Mouse (Mus musculus) adrenal gland, postnatal 36 days (tissue): ENCODE data around the gene Mchr1. TPM values are rescaled to one million over a fixed set of nuclear protein-coding genes. Genes with fewer than 3 reads are reported as not detected.

Experiments
- DNase-seq, 2 experiments: peaks; one replicate each; pipeline ENCODE4 v3.0.0; 2021; ENCODE audit warnings: mixed read lengths in 1 of 2
- total RNA-seq, 2 experiments: library from RNA; stranded (reverse); gene quantifications; 2 replicates each; pipeline ENCODE4 v1.2.3; 2021

Mchr1 gene
- total RNA-seq, 2 experiments from 2014 or later = 0.33 to 0.53 TPM

DNA sequence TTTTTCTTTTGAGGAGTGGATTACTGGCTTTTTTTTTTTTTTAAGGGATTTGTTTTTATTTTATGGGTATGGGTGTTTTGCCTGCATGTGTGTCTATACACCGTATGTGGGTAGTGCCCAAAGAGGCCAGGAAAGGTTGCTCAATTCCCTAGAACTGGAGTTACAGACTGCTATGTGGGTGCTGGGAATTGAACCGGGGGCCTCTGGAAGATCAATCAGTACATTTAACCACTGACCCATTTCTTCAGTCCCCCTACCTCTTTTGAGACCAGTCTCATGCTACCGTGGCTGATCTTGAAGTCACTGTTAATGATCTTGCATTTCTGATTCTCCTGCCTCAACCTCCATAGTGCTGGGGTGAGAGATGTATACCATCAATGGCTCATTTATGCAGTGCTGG is 8.0 kb upstream of the Mchr1 start:
- DNase-seq = no peak

DNA sequence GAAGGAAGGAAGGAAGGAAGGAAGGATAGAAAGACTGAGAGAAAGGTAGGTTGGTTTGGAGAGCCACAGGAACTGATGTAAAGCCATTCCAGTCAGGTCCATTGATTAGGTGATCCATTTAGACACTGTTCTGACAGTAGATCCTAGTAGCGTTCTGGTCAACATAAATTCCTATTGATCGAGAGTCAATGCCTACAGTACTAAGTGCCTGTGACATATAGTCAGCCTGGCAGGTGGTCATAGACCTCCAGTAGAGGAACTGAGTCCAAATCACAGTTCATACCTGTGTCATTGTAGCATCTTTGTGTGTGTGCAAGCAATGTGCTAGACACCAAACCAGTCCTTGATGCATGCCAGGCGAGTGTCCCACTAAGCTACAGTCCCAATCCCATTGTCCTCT is 7.0 kb upstream of the Mchr1 start:
- DNase-seq = no peak

DNA sequence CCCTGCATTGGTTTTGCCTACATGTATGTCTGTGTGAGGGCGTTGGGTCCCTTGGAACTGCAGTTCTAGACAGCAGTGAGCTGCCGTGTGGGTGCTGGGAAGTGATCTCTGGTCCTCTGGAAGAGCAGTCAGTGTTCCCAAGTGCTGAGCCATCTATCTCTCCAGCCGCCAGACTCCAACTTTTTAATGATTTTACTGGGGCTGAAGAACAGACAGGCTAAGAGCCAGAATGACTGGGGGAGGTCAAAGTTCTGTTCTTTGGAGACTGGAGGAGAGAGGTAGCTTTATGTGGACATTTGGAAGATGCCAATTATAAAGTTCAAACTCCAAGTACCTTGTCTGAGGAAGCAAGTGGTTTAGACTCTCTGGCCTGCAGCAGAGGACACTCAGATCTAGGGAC is 5.5 kb upstream of the Mchr1 start:
- DNase-seq = no peak

DNA sequence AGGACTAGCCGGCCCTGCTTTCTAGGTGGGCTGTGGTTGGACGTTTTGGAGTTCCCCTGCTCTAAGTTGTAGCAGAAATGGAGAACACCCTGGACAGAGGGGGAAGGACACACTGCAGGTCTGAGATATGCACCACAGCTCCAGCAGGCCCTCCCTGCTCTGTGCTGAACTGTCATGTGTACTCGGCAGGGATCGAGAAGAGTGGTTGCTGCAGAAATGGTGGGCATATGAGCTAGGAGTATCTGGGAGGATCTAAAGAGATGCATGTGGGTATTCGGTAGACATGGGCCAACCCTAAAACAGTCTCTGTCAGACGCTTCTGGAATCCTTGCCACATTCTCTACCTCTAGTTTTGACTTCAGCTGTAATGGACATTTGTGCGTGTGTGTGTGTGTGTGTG is 4.0 kb upstream of the Mchr1 start:
- no peak for DNase-seq

DNA sequence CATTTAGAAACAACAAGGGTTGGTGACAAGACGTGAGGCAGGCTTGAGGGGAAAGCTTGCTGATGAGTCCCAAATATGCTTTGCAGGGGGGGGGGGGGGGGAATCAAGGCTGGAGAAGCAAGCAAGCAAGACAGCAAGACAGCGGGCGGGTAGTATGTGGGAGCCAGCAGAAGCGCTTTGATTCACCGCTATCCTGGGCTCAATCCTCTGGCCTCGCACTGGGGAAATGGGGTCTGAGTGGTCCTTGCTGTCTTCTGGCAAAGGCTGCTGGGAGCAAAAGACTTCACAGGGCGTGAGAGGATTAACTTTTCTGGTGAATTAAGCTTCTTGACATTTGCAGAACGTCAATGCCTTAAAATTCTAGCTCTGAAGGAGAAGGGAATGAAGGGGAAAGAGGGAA is 763 bp downstream of the Mchr1 start:
- no peak for DNase-seq

DNA sequence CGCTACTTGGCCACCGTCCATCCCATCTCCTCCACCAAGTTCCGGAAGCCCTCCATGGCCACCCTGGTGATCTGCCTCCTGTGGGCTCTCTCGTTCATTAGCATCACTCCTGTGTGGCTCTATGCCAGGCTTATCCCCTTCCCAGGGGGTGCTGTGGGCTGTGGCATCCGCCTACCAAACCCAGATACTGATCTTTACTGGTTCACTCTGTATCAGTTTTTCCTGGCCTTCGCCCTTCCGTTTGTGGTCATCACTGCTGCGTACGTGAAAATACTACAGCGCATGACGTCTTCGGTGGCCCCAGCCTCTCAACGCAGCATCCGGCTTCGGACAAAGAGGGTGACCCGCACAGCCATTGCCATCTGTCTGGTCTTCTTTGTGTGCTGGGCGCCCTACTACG is 2.2 kb downstream of the Mchr1 start:
- DNase-seq = no peak

DNA sequence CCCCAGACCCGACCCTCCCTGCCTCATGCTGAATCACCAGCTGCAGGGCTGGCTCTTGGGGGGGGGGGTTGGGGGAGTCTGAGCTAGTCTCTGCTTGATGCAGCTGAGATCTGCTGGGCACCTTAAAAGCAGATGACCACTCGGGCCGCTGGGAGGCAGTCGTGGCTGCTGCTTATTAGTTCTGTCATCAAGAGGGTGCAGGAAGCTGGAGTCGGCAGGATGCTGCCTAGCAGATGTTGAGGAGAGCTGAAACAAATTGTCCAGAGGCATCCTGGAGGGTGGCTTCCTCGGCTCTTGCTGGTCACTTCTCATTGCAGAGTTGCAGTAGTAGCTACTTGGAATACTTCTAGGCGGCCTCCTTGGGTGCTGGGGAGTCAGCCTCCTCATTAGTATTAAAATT is 4.0 kb downstream of the Mchr1 start:
- DNase-seq = peak; percentile 67 to 70

DNA sequence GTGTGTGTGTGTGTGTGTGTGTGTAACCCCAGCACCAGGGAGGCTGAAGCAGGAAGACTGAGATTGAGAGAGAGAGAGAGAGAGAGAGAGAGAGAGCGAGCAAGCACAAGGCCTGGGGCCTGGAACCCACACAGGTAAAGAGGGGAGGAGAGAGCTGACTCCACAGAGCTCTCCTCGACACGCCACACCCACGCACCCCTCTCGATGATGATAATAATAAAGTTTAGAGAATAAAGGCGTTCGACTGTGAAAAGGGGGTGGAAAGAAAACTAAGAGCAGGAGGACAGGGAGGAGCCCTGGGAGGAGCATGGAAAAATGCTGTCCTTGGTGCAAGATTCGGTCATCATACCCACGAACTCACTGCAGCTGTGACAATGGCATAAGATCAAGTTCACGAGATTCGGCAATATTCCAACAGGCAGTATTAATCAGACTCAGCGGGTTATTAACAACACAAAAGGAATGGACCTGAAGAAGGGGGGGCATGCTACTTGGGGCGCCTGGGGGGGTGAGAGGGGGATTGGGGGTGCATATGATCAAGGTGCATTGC is 4.6 kb downstream of the Mchr1 start:
- DNase-seq = peak; percentile 52 to 57

DNA sequence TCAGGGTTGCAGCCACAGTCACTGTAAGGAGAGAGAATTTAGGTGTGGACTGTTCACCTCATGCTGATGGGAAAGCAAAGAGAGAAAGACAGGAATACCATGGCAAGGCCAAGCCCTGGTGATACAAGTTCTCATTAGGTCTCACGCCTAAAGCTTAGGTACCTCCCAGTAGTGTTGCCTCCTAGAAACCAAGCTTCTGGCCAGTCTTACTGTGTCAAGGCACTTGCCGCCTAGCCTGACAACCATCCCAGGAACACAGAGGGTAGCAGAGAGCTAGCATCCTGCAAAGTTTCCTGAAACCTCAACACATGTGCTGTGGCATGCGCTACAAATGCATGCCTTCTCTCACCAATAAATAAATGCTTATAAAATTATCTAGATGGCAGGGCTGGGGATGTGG is 11.6 kb downstream of the Mchr1 start:
- no peak for DNase-seq

DNA sequence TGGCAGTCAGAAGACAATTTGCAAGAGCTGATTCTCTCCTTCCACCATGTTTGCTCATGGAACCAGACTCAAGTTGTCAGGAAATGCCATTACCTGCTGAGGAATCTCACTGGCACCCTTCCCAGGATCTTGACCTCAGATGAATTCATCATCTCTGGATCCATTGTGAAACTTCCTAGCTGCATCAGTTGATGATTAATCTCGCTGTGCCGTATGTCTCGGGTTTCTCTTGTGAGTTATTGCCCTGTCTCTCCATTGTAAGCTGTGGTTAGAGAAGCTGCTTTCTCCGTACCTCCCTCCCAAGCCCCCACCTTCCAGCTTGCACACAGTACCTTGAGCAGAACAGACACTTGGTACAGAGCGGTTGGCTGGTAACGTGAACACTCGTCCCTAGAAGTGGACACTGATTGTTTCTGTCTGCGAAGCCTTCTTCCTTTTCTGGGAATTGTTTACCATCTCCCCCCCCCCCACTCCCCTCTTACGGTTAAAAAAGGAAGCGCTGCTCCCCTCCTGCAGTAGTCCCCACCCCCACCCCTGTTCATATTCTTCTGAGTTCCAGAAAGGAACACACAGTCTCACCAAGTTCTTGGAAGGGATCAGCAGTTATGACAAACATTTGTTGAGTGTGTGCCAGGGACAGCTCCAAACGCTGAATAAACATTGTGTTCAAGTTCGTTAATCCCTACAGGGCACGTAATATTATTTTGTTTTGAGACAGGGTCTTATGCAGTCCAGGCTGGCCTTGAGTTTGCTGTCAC is 12.5 kb downstream of the Mchr1 start:
- peak; percentile 69 to 84 for DNase-seq

DNA sequence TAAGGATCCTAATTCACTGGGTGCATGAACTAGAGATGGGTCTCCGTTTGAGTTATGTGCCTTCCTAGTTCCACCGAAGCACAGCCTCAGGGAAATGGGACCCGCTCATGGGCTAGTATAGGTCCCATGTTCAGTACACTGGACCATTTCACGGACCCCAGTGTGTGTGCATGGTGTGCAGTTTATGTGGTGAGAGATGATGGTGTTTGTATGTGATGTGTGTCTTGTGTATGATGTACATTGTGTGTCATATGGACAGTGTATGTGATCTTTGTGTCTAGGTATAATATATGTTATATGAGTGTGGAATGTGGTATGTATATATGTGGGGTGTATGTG is 13.0 kb downstream of the Mchr1 start:
- no peak for DNase-seq

DNA sequence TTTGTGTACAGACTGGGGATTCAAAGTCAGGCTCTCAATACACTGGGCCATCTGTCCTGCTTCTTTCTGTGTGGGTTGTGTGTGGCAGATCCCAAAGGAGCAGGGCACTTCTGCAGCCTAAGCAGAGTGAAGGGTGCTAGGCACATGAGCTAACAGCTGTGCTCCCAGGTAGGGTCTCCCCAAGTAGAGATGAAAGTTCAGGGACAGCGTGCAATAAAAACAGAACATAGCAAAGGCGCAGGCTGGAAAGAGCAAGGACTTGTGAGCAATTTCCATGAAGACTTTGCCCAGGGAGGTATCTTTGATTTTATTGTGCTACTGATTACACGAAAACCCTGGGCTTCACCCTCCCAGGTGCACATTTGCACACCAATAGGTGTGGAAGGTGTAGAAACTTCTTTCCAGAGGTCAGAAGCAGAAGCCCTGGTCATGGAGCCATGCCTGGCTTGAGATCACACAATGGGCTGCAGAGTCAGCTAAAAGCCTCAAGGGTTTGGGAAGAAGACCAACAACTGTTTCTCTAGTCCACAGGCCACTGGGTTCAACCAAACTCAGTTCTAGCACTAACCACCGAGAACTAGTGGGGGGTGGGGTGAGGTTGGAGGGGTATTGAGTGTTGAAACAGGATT is 13.8 kb downstream of the Mchr1 start:
- DNase-seq = no peak

DNA sequence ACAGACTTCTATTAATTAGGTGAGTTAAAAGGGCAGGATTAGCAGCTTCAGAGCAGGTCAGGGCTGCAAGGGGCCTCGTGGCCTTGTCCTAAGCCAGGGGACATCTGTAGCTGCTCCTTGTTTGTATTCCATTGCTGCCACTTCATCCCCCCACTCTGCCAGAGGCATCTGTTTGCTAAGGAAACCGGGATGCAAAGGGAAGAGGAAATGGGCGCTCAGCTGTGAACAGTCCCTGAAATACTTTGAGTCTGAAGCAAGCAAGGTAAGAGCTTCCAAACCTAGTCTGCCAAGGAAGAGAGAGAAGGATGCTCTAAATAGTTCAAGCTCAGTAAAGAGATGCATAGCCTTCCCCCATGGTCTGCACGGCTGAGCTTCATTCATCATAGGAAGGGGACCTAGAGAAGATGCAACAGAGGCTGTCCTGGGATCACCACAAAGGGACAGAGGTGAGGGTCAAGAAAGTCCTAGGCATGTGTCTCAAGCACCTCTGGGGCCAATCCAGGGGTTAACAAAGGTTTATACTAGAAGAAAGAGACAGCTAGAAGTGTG is 17.4 kb downstream of the Mchr1 start:
- DNase-seq = no peak

DNA sequence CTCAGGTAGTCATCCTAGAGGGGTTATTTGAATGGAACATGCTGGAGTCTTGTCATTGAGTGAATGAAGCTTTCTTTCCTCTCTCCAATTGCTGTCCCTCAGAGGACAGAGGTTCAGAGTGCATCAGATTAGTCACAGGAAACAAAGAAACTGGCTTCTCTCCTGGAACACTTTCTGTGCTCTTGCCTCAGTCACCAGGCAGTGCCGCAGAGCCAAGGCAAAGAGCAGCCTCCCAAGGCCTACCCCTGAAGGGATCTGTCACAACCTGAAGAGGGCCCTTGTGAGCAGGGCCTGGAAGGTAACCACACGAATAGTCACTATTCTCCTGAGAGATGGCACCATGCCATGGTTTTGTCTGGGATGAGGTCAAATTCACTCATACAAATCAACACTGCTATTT is 18.3 kb downstream of the Mchr1 start:
- DNase-seq = peak; percentile 30 to 41

DNA sequence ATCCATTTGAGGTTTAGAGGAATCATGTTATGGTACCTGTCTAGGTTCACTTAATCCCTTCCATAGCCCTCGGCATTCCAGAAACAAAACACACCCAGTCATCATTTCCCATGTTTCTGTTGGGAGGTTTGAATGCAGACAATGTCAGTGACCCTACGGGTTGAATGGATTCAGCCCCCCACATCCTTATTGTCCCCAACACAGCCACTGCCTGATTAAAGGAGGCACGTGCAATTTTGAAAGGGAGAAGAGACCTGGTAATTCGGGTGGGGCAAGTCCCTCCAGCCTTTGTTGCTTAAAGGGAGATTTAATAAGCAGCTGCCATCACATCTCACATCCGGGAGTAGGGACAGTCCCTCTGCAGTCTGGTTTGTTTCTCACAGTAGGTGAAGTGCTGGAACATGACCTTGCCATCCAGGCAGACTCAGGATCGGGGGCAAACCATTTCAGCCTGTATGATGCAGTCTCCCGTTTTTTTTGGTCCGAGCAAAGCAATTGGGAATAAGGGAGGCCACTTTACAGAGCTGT is 18.9 kb downstream of the Mchr1 start:
- DNase-seq = no peak

DNA sequence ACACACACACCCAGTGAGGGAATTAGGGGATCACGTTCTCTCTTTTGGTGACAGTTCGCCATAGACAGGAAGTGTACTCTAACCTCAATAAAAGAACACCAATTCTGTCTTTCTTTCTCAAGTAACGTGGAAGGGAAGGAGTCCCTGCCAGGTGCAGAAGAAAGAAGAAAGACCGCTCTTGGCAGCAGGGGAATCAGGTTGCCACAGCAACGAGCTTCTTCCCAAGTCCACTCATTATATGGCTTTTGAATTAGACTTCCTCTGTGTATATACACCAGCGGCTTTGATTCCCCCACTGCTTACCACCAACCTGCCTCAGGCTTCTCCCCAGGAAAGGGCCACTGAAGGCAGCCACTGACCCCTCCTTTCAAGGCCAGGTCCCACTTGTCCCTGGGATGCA is 19.8 kb downstream of the Mchr1 start:
- no peak for DNase-seq

DNA sequence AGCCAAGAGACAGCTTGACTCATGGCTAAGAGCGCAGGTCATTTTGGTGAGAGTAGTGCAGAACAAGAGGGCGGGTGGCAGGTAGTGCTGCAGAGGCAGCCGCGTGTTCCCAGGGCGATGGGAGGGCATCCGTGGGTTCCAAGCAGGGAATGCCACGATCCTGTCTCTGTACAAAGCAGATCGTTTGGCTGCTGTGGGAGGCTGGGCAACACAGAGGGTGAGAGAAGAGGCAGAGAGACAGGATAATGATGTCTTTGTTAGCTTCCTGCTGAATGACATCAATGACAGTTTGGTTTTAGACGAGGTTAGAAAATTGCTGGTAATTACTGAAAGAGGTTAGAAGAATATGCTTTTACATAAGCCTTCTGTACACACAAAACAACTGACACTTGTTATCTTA is 23.0 kb downstream of the Mchr1 start:
- no peak for DNase-seq

DNA sequence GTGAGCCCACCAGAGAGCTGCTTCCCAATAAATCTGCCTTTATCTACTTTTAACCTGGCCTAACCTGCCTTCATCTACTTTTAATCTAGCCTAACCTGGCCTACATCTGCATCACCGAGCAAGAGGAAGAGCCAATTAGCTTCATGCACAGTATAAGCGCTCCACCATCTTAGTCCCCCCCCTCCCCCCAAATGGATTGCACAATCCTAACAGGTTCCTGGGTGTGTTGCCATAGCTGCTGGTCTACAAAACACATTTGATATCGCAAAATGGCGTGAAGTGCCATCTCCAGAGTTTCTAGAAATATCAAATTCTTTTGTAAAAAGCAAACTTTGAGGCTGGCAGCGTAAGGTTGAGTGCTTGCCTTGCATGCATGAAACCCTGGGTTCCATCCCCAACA is 24.0 kb downstream of the Mchr1 start:
- no peak for DNase-seq

DNA sequence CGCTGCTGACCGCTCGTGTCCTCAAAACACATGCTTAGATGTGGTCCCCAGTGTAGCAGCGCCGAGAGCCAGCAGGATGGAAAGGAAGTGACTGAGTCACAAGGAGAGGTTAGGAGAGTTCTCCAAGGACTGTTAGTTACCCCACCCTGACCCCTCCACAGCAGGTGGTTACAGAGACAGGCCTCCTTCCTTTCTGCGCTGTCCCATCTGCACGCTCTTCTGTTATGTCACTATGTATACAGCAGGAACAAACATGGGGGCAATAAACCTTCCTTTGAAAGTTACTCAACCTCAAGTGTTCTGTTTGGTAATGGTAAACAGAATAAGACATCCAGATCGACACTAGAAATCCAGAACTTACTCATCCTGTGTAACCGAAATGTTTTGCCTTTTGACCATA is 24.9 kb downstream of the Mchr1 start:
- no peak for DNase-seq

DNA sequence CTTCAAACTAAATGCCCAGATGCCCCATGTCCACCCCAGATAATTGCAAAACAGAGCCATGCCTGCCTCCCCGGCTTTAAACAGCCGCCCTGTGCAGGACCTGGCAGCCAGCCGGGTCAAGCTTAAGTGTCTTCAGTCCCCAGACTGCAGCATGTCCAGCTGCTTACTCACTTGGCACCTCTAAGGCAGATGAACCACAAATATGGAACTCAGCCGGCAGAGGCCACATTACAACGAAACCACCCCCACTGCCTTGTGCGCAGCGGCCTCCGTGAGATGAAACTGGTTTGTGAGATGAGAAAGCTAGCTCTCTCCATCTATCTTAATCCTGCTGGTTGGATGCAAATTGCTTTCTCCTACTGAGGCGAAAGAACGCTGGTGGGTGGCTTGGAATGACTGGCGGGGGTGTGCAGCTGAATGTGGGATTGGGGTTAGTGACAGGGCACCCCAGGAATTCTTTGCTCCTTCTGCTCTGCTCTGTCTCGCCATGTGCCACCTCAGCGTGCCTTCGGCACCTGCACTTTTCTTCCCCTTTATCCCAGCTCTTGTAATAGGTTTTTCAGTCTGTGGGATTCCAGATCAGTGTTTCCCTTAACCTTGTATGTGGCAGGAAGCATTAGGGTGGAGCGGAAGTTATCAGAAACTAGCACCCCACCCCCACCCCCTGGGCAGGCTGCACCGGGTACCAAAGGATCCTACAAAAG is 29.2 kb downstream of the Mchr1 start:
- DNase-seq = peak; percentile 79 to 83

DNA sequence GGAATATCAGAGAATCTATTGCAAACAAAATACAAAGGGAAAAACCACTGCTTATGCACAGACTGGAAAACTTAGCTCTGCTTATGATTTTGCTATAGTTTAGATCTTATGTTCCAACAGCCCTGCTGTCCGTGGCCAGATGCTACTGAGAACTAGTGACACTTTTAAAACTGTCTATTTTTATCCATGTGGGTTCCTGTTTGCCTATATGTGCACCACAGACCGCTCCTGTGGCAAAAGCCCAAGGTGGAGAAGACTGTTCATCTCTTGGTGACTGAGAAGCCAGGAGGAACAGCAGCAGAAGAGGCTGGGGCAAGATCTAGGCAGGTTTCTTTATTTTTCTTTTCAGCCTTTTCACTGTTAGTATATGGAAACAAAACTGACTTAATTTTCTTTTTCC is 32.1 kb downstream of the Mchr1 start:
- no peak for DNase-seq

DNA sequence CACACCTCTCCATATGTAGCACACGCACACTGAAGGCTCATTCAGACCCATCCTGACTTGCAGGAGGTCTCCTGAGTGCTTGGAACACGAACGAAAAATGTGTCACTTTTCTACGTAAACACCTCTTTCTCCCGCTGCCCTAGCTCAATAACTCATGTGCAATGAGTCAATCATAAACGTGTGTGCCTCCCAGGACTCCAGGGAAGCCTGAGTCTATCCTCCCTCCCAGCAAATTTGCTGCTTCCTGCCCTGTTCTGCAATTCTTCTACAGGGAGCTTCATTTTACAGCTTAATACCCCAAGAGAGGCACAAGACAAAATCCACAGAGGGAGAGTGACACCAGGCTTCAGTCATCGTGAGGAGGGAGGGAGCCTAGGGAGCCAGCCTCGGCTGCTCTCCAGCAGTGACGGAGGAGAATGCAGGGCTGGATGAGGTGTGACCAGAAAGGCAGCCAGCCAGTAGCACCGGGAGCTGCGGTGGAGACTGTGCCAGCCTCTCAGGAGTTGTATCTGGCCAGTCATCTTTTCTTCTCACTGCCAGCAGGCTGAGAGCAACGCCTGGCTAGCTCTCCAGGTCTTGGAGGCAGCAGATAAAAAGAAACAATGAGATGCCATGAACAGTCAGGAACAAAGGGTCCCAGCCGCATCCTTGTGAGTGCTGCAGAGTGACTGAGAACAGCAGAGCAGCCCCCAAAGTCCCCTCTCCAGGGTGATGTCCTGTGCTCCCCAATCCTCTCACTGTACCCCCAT is 37.2 kb downstream of the Mchr1 start:
- peak; percentile 63 to 65 for DNase-seq
